Mouse (Mus musculus) hematopoietic stem cell, adult 5-6 weeks (primary cell): ENCODE results near the gene Mypn. TPM values are rescaled to one million over a fixed set of nuclear protein-coding genes. Genes with fewer than 3 reads are reported as not detected.

Experiments
- ATAC-seq, 2 experiments: fragments of 125-278 bp in 1 of 2; replicated peaks in 1 of 2; 2 replicates each; pipeline ENCODE4 v1.8.0; 2016 to 2017; ENCODE audit warnings: inconsistent platforms in 2 of 2, mild to moderate bottlenecking in 2 of 2, moderate number of reproducible peaks in 2 of 2, low read depth in 1 of 2, moderate TSS enrichment in 1 of 2; ENCODE audit not compliant: low FRiP score in 2 of 2, poor library complexity in 2 of 2, severe bottlenecking in 2 of 2, insufficient read depth in 1 of 2, low TSS enrichment in 1 of 2
- total RNA-seq: library from RNA; stranded (forward); fragments of 172-1452, 232-1000 nt; gene quantifications from 2 replicates; pipeline ENCODE4 v1.2.3, GENCODE M21; 2017

Gene Mypn
- total RNA-seq, 1 experiment from 2014 or later: not detected

DNA sequence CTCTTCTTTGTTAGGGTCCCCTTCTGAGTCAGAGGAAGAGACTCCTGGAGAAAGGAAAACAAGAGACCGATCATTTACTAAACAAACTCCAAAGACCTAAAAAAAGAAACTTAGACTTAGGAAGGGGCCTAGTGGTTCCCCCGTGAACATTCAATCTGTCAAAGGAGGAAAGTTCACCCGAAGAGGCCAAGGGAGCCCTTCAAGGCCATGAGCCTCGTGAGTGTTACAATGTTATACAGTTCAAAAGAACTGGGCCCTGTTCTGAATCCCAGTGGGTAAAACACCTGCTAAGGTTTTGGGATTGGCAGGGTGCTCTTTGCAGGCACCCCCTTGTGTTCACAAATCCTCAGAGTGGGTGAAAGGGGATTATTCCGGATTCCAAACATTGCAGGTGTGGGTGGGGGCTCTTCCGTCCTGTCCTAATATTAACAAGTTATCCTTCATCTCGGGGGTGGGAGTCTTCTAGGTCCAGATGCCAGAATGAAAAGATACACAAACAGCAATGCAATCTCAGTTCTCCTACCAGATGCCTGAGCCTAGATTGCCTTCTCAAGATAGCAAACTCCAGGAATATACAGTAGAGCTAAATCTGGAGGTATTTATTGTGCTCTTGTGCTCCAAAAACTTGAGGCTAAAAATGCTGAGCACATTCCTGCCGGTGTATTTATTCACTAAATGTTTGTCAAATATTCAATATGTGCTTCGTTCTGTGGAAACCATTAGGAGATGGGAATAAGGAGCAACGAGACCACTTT lies 36.3 kb downstream of the Mypn start:
- no peak for ATAC-seq

GRCm38 (mm10) chr10:63165752-63166412 lies 37.9 kb downstream of the Mypn start:
- ATAC-seq: no peak; a peak in 1 of 4 replicates

- no peak for ATAC-seq
These were observed 42.5 kb downstream of the Mypn start for GRCm38 (mm10) chr10:63161240-63161639.

- ATAC-seq: no peak
These were observed 43.1 kb downstream of the Mypn start for GRCm38 (mm10) chr10:63160671-63161070.

DNA sequence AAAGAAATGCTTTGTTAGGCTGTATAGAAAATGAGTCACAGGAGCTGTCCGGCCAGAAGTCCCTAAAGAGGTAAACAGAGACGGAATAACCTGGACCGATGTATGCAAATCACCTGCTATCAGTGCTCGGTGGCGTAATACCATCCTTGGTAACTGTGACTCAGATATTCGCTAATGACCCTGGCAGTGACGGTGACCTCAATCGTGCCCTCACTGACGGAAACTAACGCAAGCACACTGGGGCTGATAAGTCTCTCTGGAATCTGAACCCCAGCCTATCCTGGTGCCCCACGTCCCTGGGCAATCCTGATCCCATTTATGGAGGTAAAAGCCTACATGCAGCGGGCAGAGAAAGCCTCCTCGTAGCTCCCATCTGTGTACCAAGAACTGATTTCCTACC lies 45.6 kb downstream of the Mypn start:
- ATAC-seq: no peak

GRCm38 (mm10) chr10:63157491-63157890 lies 46.3 kb downstream of the Mypn start:
- ATAC-seq: no peak

- 0 out of 4 replicates have a peak, but pooled peaks have one; percentile 17 for ATAC-seq
These were observed 46.8 kb downstream of the Mypn start for GRCm38 (mm10) chr10:63156919-63157318.

GRCm38 (mm10) chr10:63156351-63156750 lies 47.4 kb downstream of the Mypn start:
- no peak for ATAC-seq

DNA sequence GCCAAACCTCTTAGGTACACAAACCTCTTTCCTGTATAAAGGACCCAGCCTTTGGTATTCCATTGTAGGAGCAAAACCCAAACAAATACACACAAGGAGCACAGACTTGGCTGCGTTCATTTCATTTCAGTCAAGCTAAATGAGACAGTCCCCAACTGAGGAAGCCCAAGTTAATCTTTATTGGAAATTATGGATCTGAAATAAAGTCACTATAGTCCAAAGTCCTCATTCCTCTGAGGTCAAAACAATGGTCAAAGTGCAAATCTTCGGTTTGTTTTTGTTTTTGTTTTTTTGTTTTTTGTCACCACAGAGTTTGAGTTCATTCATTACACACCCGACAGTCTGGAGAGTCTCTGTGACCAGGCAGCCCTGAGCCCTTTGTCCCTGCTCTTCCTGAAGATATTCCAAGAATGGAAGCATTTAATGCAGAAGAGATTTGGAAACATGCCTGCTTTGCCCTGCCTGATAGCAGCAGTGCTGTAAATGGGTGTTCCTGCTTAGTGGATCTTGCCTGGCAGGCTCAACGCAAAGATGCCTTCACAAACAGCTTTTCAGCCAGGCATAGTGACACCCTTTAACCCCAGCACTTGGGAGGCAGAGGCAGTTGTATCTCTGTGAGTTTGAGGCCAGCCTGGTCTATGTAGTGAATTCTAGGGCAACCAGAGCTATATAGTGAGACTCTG lies 47.9 kb downstream of the Mypn start:
- no peak for ATAC-seq

DNA sequence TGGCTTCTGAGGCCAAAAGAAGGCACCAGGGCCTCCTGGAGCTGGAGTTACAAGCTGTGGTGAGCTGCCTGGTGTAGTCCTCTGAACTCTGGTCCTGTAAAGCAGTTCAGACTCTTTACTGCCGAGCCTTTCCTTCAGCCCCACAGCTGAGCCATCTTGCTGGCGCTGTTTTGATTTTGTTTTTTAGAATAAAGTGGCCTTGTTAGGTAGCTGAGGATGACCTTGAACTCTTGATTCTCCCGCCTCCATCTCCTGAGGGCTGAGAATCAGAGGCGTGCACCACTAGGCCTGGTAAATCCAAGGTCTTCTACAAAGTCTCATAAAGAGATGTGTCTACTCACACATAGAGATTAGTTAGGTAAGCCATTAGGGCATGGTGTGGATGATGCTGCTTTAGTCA lies 49.0 kb downstream of the Mypn start:
- no peak for ATAC-seq

DNA sequence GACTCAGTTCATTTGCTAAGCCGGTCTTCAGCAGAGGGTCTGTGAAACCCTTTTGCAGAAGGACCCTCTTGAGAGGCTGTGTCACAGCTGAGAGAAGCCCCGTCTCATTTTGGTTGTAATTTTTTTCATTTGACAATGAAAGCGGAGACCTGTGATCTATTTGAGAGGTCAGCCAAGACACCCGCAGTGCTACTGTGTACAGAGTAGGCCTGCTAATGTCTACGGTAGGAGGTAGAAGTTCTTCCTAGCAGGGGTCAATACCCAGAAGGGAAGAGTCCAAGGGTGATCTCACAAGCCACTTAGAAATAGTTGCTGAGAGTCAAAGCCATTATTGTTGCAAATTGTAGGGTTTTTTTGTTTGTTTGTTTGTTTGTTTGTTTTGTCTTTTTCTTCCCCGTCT lies 49.5 kb downstream of the Mypn start:
- ATAC-seq: no peak

DNA sequence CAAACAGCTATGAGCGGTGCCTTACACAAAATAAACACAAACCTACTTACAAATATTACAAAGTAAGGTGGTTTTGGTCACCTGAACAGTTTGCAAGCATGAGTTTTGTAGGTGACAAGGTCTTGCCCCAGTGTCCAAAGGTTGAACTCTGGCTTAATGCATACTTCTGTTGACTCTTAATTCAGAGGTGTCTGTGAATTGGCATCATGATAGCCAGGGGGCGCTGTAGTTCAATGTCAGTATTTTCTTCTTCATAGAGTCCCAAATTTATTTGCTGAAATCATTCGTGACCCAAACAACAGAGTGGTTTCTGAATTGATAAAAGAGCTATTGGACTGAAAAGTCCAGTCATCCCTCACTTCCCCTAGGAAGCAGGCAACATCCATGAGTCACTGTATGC lies 50.2 kb downstream of the Mypn start:
- peak in 1 of 2 experiments; percentile 58; a peak in 1 of 4 replicates for ATAC-seq

DNA sequence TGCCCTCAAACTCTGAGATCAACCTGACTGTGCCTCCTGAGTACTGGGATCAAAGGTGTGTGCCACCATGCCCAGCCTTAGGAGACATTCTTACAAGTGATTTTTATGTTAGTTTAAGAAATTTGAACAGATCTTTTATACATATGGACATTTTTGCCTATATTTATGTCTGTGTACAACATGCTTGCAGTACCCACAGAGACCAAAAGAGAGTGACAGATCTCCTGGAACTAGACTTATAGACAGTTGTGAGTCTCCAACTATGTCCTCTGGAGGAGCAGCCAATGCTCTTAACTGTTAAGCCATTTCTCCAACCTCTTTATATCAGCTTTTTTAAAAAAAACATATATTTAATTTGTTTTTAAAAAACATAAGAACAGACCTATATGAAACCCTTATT lies 51.4 kb downstream of the Mypn start:
- no peak for ATAC-seq

GRCm38 (mm10) chr10:63142660-63143059 lies 61.1 kb downstream of the Mypn start:
- no peak for ATAC-seq

DNA sequence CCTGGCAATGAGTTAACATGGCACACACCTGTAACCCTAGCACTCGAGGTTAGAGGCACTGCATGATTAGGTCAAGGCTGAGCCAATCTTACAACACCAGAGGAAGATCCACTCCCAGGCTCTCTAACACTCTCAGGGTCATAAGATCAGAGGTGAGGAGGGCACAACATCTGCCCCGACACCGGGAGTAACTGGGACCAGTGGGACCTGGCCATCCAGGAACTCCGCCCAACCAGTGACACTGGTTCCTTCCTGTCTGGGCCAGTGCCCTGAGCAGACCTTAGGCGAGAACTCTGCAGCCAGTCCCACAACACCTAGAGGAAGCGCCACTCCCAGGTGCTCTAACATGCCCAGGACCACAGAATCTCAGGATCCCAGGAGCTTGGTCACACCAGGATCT lies 67.3 kb downstream of the Mypn start:
- ATAC-seq: no peak

GRCm38 (mm10) chr10:63135680-63136079 lies 68.1 kb downstream of the Mypn start:
- ATAC-seq: no peak

- no peak for ATAC-seq
These were observed 70.4 kb downstream of the Mypn start for GRCm38 (mm10) chr10:63133326-63133725.

- no peak for ATAC-seq
These were observed 71.4 kb downstream of the Mypn start for GRCm38 (mm10) chr10:63132356-63132755.
